Mouse (Mus musculus): ENCODE results near the gene Tmtc3. TPM values are rescaled to one million over a fixed set of nuclear protein-coding genes. Genes with fewer than 3 reads are reported as not detected.

Tmtc3 gene
- 3.2 TPM for polyA plus RNA-seq (2015; fragmentation: Illumina TruSeq; extraction: RNeasy Lipid Tissue Mini Kit (QIAGEN cat#74804); ENCODE audit: insufficient read depth, low read depth, low replicate concordance)

GRCm38 (mm10) chr10:100487097-100487978 is at the start of gene Tmtc3, which contains the start of gene Cep290:
Tmtc3 (minus strand) TSS chr10:100487350.
Cep290 (plus strand) TSS chr10:100487558.

Other genes starting within 250 kb of the Tmtc3 start
- gene Gm4301, start 151.7 kb downstream of the Tmtc3 start, polyA plus RNA-seq (2015; fragmentation: Illumina TruSeq; extraction: RNeasy Lipid Tissue Mini Kit (QIAGEN cat#74804); ENCODE audit: insufficient read depth, low read depth, low replicate concordance): not detected
- not detected for gene Gm4302, start 146.5 kb downstream of the Tmtc3 start, polyA plus RNA-seq (2015; fragmentation: Illumina TruSeq; extraction: RNeasy Lipid Tissue Mini Kit (QIAGEN cat#74804); ENCODE audit: insufficient read depth, low read depth, low replicate concordance)
- gene Gm4303, start 141.4 kb downstream of the Tmtc3 start, polyA plus RNA-seq (2015; fragmentation: Illumina TruSeq; extraction: RNeasy Lipid Tissue Mini Kit (QIAGEN cat#74804); ENCODE audit: insufficient read depth, low read depth, low replicate concordance): not detected
- not detected for gene Gm4305, start 136.3 kb downstream of the Tmtc3 start, polyA plus RNA-seq (2015; fragmentation: Illumina TruSeq; extraction: RNeasy Lipid Tissue Mini Kit (QIAGEN cat#74804); ENCODE audit: insufficient read depth, low read depth, low replicate concordance)
- not detected for gene Gm4307, start 126.0 kb downstream of the Tmtc3 start, polyA plus RNA-seq (2015; fragmentation: Illumina TruSeq; extraction: RNeasy Lipid Tissue Mini Kit (QIAGEN cat#74804); ENCODE audit: insufficient read depth, low read depth, low replicate concordance)
- not detected for gene Gm4312, start 104.8 kb downstream of the Tmtc3 start, polyA plus RNA-seq (2015; fragmentation: Illumina TruSeq; extraction: RNeasy Lipid Tissue Mini Kit (QIAGEN cat#74804); ENCODE audit: insufficient read depth, low read depth, low replicate concordance)
- gene Cep290, start 208 bp upstream of the Tmtc3 start, polyA plus RNA-seq (2015; fragmentation: Illumina TruSeq; extraction: RNeasy Lipid Tissue Mini Kit (QIAGEN cat#74804); ENCODE audit: insufficient read depth, low read depth, low replicate concordance): 2.1 TPM
- 1.0 TPM for gene 4930430F08Rik, start 103.1 kb upstream of the Tmtc3 start, polyA plus RNA-seq (2015; fragmentation: Illumina TruSeq; extraction: RNeasy Lipid Tissue Mini Kit (QIAGEN cat#74804); ENCODE audit: insufficient read depth, low read depth, low replicate concordance)
- not detected for gene 1700017N19Rik, start 103.1 kb upstream of the Tmtc3 start, polyA plus RNA-seq (2015; fragmentation: Illumina TruSeq; extraction: RNeasy Lipid Tissue Mini Kit (QIAGEN cat#74804); ENCODE audit: insufficient read depth, low read depth, low replicate concordance)